Mouse (Mus musculus): ENCODE data around the gene Rab1a. TPM values are rescaled to one million over a fixed set of nuclear protein-coding genes. Genes with fewer than 3 reads are reported as not detected.
A peak's percentile ranks its signal among the peaks of the same experiment; 100 is the strongest.

Rab1a gene
- polyA plus RNA-seq, 1 experiment from 2014 or later: 93.3 TPM

GRCm38 (mm10) chr11:20240331-20240730, 39.1 kb downstream of the Rab1a start:
- no peak overlapping the region for H3K4me2 ChIP-seq (ENCODE audit: low read depth, low read length)
- H3K27me3 ChIP-seq (ENCODE audit: control insufficient read depth, insufficient read depth, low read depth, low read length): no peaks in the 10 kb centered on the region
- no peaks in the 10 kb centered on the region for H3K9me3 ChIP-seq (replicated peaks; ENCODE audit: control insufficient read depth, low read length)
- H3K4me3 ChIP-seq (ENCODE audit: low read depth, low read length): no peak overlapping the region
- 71% methylated on average over 5 of the region's 5 CpGs for WGBS (ENCODE audit: insufficient replicate concordance)
- ATAC-seq (ENCODE audit: low read depth): no peak
- no peak overlapping the region for H3K27ac ChIP-seq (ENCODE audit: low read length)
- H3K4me1 ChIP-seq (ENCODE audit: control insufficient read depth, low read depth, low read length): peaks cover 7% of the 10 kb centered on the region
- H3K9ac ChIP-seq (ENCODE audit: low read depth, low read length): no peak overlapping the region
- peaks cover 29% of the 10 kb centered on the region for H3K36me3 ChIP-seq (ENCODE audit: control insufficient read depth, insufficient read depth)

- 84% methylated on average over 7 of the region's 7 CpGs for WGBS (ENCODE audit: insufficient replicate concordance)
- Histone ChIP-seq H3K27ac (ENCODE audit: low read length) (no peak overlapping the region), H3K4me2 (ENCODE audit: low read depth, low read length) (no peak overlapping the region), H3K9ac (ENCODE audit: low read depth, low read length) (no peak overlapping the region), H3K9me3 (replicated peaks; ENCODE audit: control insufficient read depth, low read length) (no peaks in the 10 kb centered on the region), H3K4me3 (ENCODE audit: low read depth, low read length) (no peak overlapping the region), H3K4me1 (ENCODE audit: control insufficient read depth, low read depth, low read length) (peaks cover 10% of the 10 kb centered on the region), H3K27me3 (ENCODE audit: control insufficient read depth, insufficient read depth, low read depth, low read length) (no peaks in the 10 kb centered on the region), H3K36me3 (ENCODE audit: control insufficient read depth, insufficient read depth) (peaks cover 24% of the 10 kb centered on the region)
- ATAC-seq (ENCODE audit: low read depth): no peak
Observed at GRCm38 (mm10) chr11:20241311-20241710, 40.1 kb downstream of the Rab1a start.

DNA sequence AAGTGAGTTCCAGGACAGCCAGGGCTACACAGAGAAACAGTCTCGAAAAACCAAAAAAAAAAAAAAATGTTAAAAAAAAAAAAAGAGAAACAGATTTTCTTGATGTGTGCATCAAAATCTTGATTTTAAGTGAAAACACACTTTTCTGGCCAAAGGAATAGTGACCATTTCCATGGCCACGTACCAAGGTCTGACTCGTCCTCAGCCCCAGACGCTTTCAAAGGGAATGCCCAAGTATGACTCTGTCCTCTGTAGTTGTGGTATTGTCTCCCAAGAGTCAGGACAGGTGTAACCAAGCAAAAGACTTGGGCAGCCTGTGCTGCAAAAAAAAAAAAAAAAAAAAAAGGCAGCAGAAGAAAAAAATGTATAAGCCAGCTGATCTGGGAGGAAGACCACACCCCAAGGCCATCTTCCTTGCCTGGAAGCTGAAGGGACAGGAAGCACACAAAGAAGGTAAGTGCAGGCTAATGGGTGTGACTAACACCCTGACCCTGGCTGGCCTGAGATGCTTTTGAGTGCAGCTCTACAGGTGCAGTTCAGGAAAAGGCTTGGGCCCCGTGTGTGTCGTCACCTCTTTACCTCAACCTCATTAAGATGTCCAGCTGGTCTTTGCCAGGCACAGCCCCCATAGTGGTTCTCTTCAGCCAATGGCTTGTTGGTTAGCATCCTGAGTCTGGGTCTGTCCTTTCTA, 41.3 kb downstream of the Rab1a start:
- no peaks in the 10 kb centered on the region for H3K27me3 ChIP-seq (ENCODE audit: control insufficient read depth, insufficient read depth, low read depth, low read length)
- H3K9me3 ChIP-seq (replicated peaks; ENCODE audit: control insufficient read depth, low read length): no peaks in the 10 kb centered on the region
- H3K4me2 ChIP-seq (ENCODE audit: low read depth, low read length): no peak overlapping the region
- peaks cover 21% of the 10 kb centered on the region for H3K4me1 ChIP-seq (ENCODE audit: control insufficient read depth, low read depth, low read length)
- peaks cover 15% of the 10 kb centered on the region for H3K36me3 ChIP-seq (ENCODE audit: control insufficient read depth, insufficient read depth)
- H3K4me3 ChIP-seq (ENCODE audit: low read depth, low read length): no peak overlapping the region
- no peak overlapping the region for H3K27ac ChIP-seq (ENCODE audit: low read length)
- ATAC-seq (ENCODE audit: low read depth): no peak
- no peak overlapping the region for H3K9ac ChIP-seq (ENCODE audit: low read depth, low read length)
- 83% methylated on average over 6 of the region's 6 CpGs for WGBS (ENCODE audit: insufficient replicate concordance)

- Histone ChIP-seq H3K27ac (ENCODE audit: low read length) (no peak overlapping the region), H3K36me3 (ENCODE audit: control insufficient read depth, insufficient read depth) (peaks cover 15% of the 10 kb centered on the region)
- WGBS (ENCODE audit: insufficient replicate concordance): 38% methylated on average over 9 of the region's 9 CpGs
Observed at GRCm38 (mm10) chr11:20243214-20243913, 42.1 kb downstream of the Rab1a start.

GRCm38 (mm10) chr11:20244336-20245290, 43.4 kb downstream of the Rab1a start:
- no peak overlapping the region for H3K4me3 ChIP-seq (ENCODE audit: low read depth, low read length)
- peaks cover 7% of the 10 kb centered on the region for H3K36me3 ChIP-seq (ENCODE audit: control insufficient read depth, insufficient read depth)
- H3K9ac ChIP-seq (ENCODE audit: low read depth, low read length): no peak overlapping the region
- H3K4me1 ChIP-seq (ENCODE audit: control insufficient read depth, low read depth, low read length): peaks cover 31% of the 10 kb centered on the region
- no peaks in the 10 kb centered on the region for H3K27me3 ChIP-seq (ENCODE audit: control insufficient read depth, insufficient read depth, low read depth, low read length)
- 71% methylated on average over 16 of the region's 16 CpGs for WGBS (ENCODE audit: insufficient replicate concordance)
- no peaks in the 10 kb centered on the region for H3K9me3 ChIP-seq (replicated peaks; ENCODE audit: control insufficient read depth, low read length)
- ATAC-seq (ENCODE audit: low read depth): no peak
- H3K4me2 ChIP-seq (ENCODE audit: low read depth, low read length): no peak overlapping the region
- H3K27ac ChIP-seq (ENCODE audit: low read length): no peak overlapping the region

More at GRCm38 (mm10) chr11:20243214-20243913, 42.1 kb downstream of the Rab1a start:
- H3K4me3 ChIP-seq (ENCODE audit: low read depth, low read length): no peak overlapping the region
- H3K4me2 ChIP-seq (ENCODE audit: low read depth, low read length): no peak overlapping the region
- H3K9me3 ChIP-seq (replicated peaks; ENCODE audit: control insufficient read depth, low read length): no peaks in the 10 kb centered on the region
- no peaks in the 10 kb centered on the region for H3K27me3 ChIP-seq (ENCODE audit: control insufficient read depth, insufficient read depth, low read depth, low read length)
- H3K4me1 ChIP-seq (ENCODE audit: control insufficient read depth, low read depth, low read length): peaks cover 24% of the 10 kb centered on the region
- peak; percentile 20; the same call in 1 of the 2 replicates for ATAC-seq (ENCODE audit: low read depth)
- no peak overlapping the region for H3K9ac ChIP-seq (ENCODE audit: low read depth, low read length)

- WGBS (ENCODE audit: insufficient replicate concordance): 70% methylated on average over 6 of the region's 6 CpGs
- Histone ChIP-seq H3K27me3 (ENCODE audit: control insufficient read depth, insufficient read depth, low read depth, low read length) (no peaks in the 10 kb centered on the region), H3K4me2 (ENCODE audit: low read depth, low read length) (no peak overlapping the region), H3K9ac (ENCODE audit: low read depth, low read length) (no peak overlapping the region), H3K36me3 (ENCODE audit: control insufficient read depth, insufficient read depth) (peaks cover 5% of the 10 kb centered on the region; the same call in 1 of the 2 replicates), H3K27ac (ENCODE audit: low read length) (no peak overlapping the region), H3K9me3 (replicated peaks; ENCODE audit: control insufficient read depth, low read length) (no peaks in the 10 kb centered on the region), H3K4me3 (ENCODE audit: low read depth, low read length) (no peak overlapping the region), H3K4me1 (ENCODE audit: control insufficient read depth, low read depth, low read length) (peaks cover 34% of the 10 kb centered on the region)
- no peak for ATAC-seq (ENCODE audit: low read depth)
Observed at GRCm38 (mm10) chr11:20245316-20245715, 44.1 kb downstream of the Rab1a start.

DNA sequence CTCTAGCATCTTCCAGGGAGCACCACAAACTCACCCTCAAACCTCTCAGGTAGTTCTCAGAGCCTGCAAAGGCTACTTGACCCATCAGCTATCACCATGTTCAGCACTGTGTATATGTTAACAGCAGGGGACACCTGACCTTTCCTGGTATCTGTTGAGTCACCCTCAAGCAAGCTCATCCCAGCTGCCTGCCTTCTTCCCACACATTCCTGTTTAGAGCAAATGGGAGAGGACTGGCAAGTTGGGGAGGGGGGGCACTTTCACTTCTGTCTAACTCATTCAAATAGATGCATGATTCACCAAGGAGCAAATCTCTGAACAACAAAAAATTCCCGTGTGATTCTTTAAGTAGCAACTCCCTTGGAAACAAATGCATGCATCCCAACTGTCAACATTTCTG, 45.4 kb downstream of the Rab1a start:
- WGBS (ENCODE audit: insufficient replicate concordance): 57% methylated on average over 1 of the region's 1 CpGs
- Histone ChIP-seq H3K4me1 (ENCODE audit: control insufficient read depth, low read depth, low read length) (peaks cover 34% of the 10 kb centered on the region), H3K36me3 (ENCODE audit: control insufficient read depth, insufficient read depth) (peaks cover 2% of the 10 kb centered on the region; the same call in 1 of the 2 replicates), H3K4me2 (ENCODE audit: low read depth, low read length) (no peak overlapping the region), H3K9me3 (replicated peaks; ENCODE audit: control insufficient read depth, low read length) (no peaks in the 10 kb centered on the region), H3K27me3 (ENCODE audit: control insufficient read depth, insufficient read depth, low read depth, low read length) (no peaks in the 10 kb centered on the region), H3K9ac (ENCODE audit: low read depth, low read length) (no peak overlapping the region), H3K27ac (ENCODE audit: low read length) (no peak overlapping the region), H3K4me3 (ENCODE audit: low read depth, low read length) (no peak overlapping the region)
- ATAC-seq (ENCODE audit: low read depth): no peak

DNA sequence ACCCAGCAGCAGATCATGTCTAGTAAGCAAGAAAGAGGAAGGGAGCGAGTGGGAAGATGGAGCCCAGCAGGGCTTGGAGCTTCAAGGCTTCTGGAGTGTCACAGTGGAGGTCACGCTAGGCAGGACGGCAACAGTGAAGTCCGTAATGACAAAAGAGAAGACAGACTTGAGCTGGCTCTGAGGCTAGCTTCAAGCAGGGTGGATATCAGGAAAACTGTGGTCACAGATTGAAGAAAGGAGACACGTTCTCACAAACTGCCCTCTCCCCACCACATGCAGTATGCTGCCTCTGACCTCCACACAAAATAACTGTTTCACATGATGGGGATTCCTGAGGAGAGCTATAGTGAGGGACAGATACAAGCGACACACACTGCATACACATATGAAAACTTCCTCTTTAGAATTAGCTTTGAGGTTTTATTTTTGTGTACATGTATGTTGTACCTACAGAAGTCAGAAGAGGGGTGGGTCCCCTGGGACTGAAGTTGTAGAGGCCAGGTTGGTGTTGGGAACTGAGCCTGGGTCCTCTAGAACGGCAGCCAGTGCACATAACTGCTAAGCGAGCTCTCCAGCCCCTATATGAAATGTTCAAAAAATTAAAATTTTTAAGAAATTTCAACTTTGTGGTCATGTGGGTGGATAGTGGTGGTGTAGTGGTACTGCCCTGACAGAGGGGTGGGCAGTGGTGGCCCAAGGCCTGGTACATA, 46.1 kb downstream of the Rab1a start:
- H3K9ac ChIP-seq (ENCODE audit: low read depth, low read length): no peak overlapping the region

More for the DNA sequence above, 46.1 kb downstream of the Rab1a start:
- no peak overlapping the region for H3K4me3 ChIP-seq (ENCODE audit: low read depth, low read length)
- no peaks in the 10 kb centered on the region for H3K27me3 ChIP-seq (ENCODE audit: control insufficient read depth, insufficient read depth, low read depth, low read length)
- no peak overlapping the region for H3K4me2 ChIP-seq (ENCODE audit: low read depth, low read length)
- H3K9me3 ChIP-seq (replicated peaks; ENCODE audit: control insufficient read depth, low read length): no peaks in the 10 kb centered on the region
- peaks cover 34% of the 10 kb centered on the region for H3K4me1 ChIP-seq (ENCODE audit: control insufficient read depth, low read depth, low read length)
- ATAC-seq (ENCODE audit: low read depth): no peak
- H3K27ac ChIP-seq (ENCODE audit: low read length): no peak overlapping the region
- 64% methylated on average over 8 of the region's 8 CpGs for WGBS (ENCODE audit: insufficient replicate concordance)
- H3K36me3 ChIP-seq (ENCODE audit: control insufficient read depth, insufficient read depth): no peaks in the 10 kb centered on the region
